Mouse (Mus musculus) kidney, adult 2 months (tissue): ENCODE results near the gene Nudt5. TPM values are rescaled to one million over a fixed set of nuclear protein-coding genes. Genes with fewer than 3 reads are reported as not detected.
"Not testable (repeated sequence)": the region's sequence is repeated elsewhere in the genome, so short reads cannot be mapped to it uniquely, and the experiment has no call there.

Source experiments
- DNase-seq: peaks from one replicate; pipeline ENCODE4 v3.0.0; 2021
- H3K27ac ChIP-seq: fragments of 200-500 bp; 2 replicates; pipeline ENCODE4 v1.5.1; 2012; ENCODE audit warnings: low read depth, low read length, control low read depth, inconsistent platforms; ENCODE audit not compliant: insufficient read depth
- H3K27me3 ChIP-seq: fragments of 200-500 bp; replicated peaks from 2 replicates; pipeline ENCODE4 v1.6.1; 2012; ENCODE audit warnings: mild to moderate bottlenecking, moderate library complexity, low read length, inconsistent platforms; ENCODE audit not compliant: control insufficient read depth, insufficient read depth
- H3K36me3 ChIP-seq: fragments of 200-500 bp; 2 replicates; pipeline ENCODE4 v1.6.1; 2012; ENCODE audit warnings: mild to moderate bottlenecking, moderate library complexity, low read length, inconsistent platforms; ENCODE audit not compliant: control insufficient read depth, insufficient read depth
- H3K4me1 ChIP-seq: fragments of 200-500 bp; 2 replicates; pipeline ENCODE4 v1.6.1; 2011; ENCODE audit warnings: low read length; ENCODE audit not compliant: control insufficient read depth, insufficient read depth
- H3K4me3 ChIP-seq: fragments of 200-500 bp; 2 replicates; pipeline ENCODE4 v1.5.1; 2011; ENCODE audit warnings: mild to moderate bottlenecking, low read depth, low read length, control low read depth; ENCODE audit not compliant: insufficient read depth
- CTCF ChIP-seq: fragments of 200-500 bp; conservative IDR thresholded peaks from 2 replicates; pipeline ENCODE4 v1.5.1; 2011; ENCODE audit warnings: low read depth, mild to moderate bottlenecking, control low read depth, low read length, moderate library complexity, mixed read lengths; ENCODE audit not compliant: insufficient read depth, insufficient read length
- POLR2A ChIP-seq: fragments of 200-500 bp; IDR thresholded peaks from one replicate; pipeline ENCODE4 v1.6.1; 2011; ENCODE audit warnings: low read depth, low read length, control low read depth
- WGBS: fragments of 180-500 bp; shearing (Covaris S2); methylation state at CpG from one replicate; pipeline ENCODE4 v1.1.7; 2018; 5-methylcytosine and 5-hydroxymethylcytosine counted together
- polyA plus RNA-seq: library from polyadenylated mRNA; depleted of rRNA; stranded (reverse); fragments of >200 nt; gene quantifications from 2 replicates; pipeline ENCODE4 v1.2.3, GENCODE M21; 2012; rRNA removed

Nudt5 gene
- polyA plus RNA-seq: 9.3 and 13.2 TPM in 2 replicates

GRCm38 (mm10) chr2:5844873-5845631 is at the start of gene Nudt5, which contains the start of gene Cdc123:
Gene Nudt5 (plus strand): TSS chr2:5845019.
Gene Cdc123 (minus strand): TSS chr2:5845164.
- H3K27me3 ChIP-seq: no peaks in the 10 kb centered on the region
- peak; percentile 95 for DNase-seq
- H3K4me3 ChIP-seq: peak within 1 kb of the TSS; percentile 78
- H3K36me3 ChIP-seq: no peaks in the 10 kb centered on the region
- no peaks in the 10 kb centered on the region for H3K4me1 ChIP-seq
- WGBS: under 1% methylated on average over 53 of the region's 53 CpGs
- TF ChIP-seq POLR2A (peak; percentile 13), CTCF (peak; percentile 77)
- H3K27ac ChIP-seq: peak within 1 kb of the TSS; percentile 91

- TF ChIP-seq CTCF: no peak
- no peak for TF ChIP-seq POLR2A
- DNase-seq: no peak
- Histone ChIP-seq H3K4me1 (no peaks in the 10 kb centered on the region), H3K27me3 (no peaks in the 10 kb centered on the region), H3K4me3 (no peak overlapping the region), H3K36me3 (peaks cover 2% of the 10 kb centered on the region), H3K27ac (no peak overlapping the region)
- WGBS: 80% methylated on average over 11 of the region's 11 CpGs
Measured at GRCm38 (mm10) chr2:5797816-5798672, 46.8 kb upstream of the Nudt5 start.

GRCm38 (mm10) chr2:5801182-5801640 is 43.6 kb upstream of the Nudt5 start:
- H3K4me3 ChIP-seq: no peak overlapping the region
- 63% methylated on average over 9 of the region's 9 CpGs for WGBS
- no peaks in the 10 kb centered on the region for H3K4me1 ChIP-seq
- H3K27ac ChIP-seq: no peak overlapping the region
- DNase-seq: peak; percentile 18
- TF ChIP-seq POLR2A: no peak
- no peak for TF ChIP-seq CTCF
- H3K27me3 ChIP-seq: no peaks in the 10 kb centered on the region
- H3K36me3 ChIP-seq: no peaks in the 10 kb centered on the region; the same call in 1 of the 2 replicates

GRCm38 (mm10) chr2:5801927-5802590 is 42.8 kb upstream of the Nudt5 start:
- no peak overlapping the region for H3K27ac ChIP-seq
- no peaks in the 10 kb centered on the region for H3K27me3 ChIP-seq
- WGBS: 95% methylated on average over 10 of the region's 10 CpGs
- H3K36me3 ChIP-seq: no peaks in the 10 kb centered on the region; the same call in 1 of the 2 replicates
- no peaks in the 10 kb centered on the region for H3K4me1 ChIP-seq
- TF ChIP-seq CTCF (no peak), POLR2A (no peak)
- H3K4me3 ChIP-seq: no peak overlapping the region
- no peak for DNase-seq

GRCm38 (mm10) chr2:5804440-5805045 is 40.3 kb upstream of the Nudt5 start:
- Histone ChIP-seq H3K36me3 (no peaks in the 10 kb centered on the region; the same call in 1 of the 2 replicates), H3K4me1 (no peaks in the 10 kb centered on the region), H3K27ac (no peak overlapping the region), H3K27me3 (no peaks in the 10 kb centered on the region), H3K4me3 (no peak overlapping the region)
- TF ChIP-seq CTCF (no peak), POLR2A (no peak)
- DNase-seq: no peak
- WGBS: 54% methylated on average over 6 of the region's 6 CpGs

- H3K27ac ChIP-seq: no peak overlapping the region
- no peak for DNase-seq
- TF ChIP-seq CTCF (no peak), POLR2A (no peak)
- no peaks in the 10 kb centered on the region; the same call in 1 of the 2 replicates for H3K36me3 ChIP-seq
- H3K4me3 ChIP-seq: no peak overlapping the region
- no peaks in the 10 kb centered on the region for H3K4me1 ChIP-seq
- WGBS: 87% methylated on average over 7 of the region's 7 CpGs
- H3K27me3 ChIP-seq: no peaks in the 10 kb centered on the region
Measured at GRCm38 (mm10) chr2:5805228-5805627, 39.6 kb upstream of the Nudt5 start.

GRCm38 (mm10) chr2:5806201-5806600 is 38.6 kb upstream of the Nudt5 start:
- H3K36me3 ChIP-seq, H3K27me3 ChIP-seq, H3K4me3 ChIP-seq, DNase-seq, H3K27ac ChIP-seq, H3K4me1 ChIP-seq: not testable (repeated sequence)
- 81% methylated on average over 3 of the region's 3 CpGs for WGBS
